Mouse (Mus musculus): ENCODE data around the gene BC024063. TPM values are rescaled to one million over a fixed set of nuclear protein-coding genes. Genes with fewer than 3 reads are reported as not detected.

BC024063 gene
- polyA plus RNA-seq, 1 experiment from 2014 or later, result 6.7 TPM

Other genes starting within 250 kb of the BC024063 start
- gene Gm32687, start 219.4 kb upstream of the BC024063 start, polyA plus RNA-seq (2015; fragmentation: Nextera tagmentation; extraction: Ambion mirVana), result 9.5 and 10.7 TPM in 2 replicates
- 2.5 and 3.5 TPM in 2 replicates for gene Zfp781, start 152.9 kb upstream of the BC024063 start, polyA plus RNA-seq (2015; fragmentation: Nextera tagmentation; extraction: Ambion mirVana)
- gene Zfp873, start 35.2 kb upstream of the BC024063 start, polyA plus RNA-seq (2015; fragmentation: Nextera tagmentation; extraction: Ambion mirVana), result 15.2 and 16.7 TPM in 2 replicates
- gene AU041133, start 44.7 kb downstream of the BC024063 start, polyA plus RNA-seq (2015; fragmentation: Nextera tagmentation; extraction: Ambion mirVana), result 6.7 and 8.6 TPM in 2 replicates
- 17.0 and 23.4 TPM in 2 replicates for gene Zfp938, start 157.9 kb downstream of the BC024063 start, polyA plus RNA-seq (2015; fragmentation: Nextera tagmentation; extraction: Ambion mirVana)
- gene 4932415D10Rik, start 233.2 kb downstream of the BC024063 start, polyA plus RNA-seq (2015; fragmentation: Nextera tagmentation; extraction: Ambion mirVana), result not detected in 2 replicates

All from embryonic facial prominence, embryonic 13.5 days (tissue).